Mouse (Mus musculus): ENCODE measurements around the gene 6430571L13Rik.

Gene 6430571L13Rik

GRCm38 (mm10) chr9:107340911-107341645 is 676 bp downstream of the 6430571L13Rik start:
- no peak for DNase-seq (ENCODE audit: low spot score)

- DNase-seq (ENCODE audit: low spot score) = no peak
Observed at GRCm38 (mm10) chr9:107342201-107342709, 1.9 kb downstream of the 6430571L13Rik start.

- DNase-seq (ENCODE audit: low spot score) = no peak
Observed at GRCm38 (mm10) chr9:107343146-107343943, 2.9 kb downstream of the 6430571L13Rik start.

GRCm38 (mm10) chr9:107344027-107344426 is 3.6 kb downstream of the 6430571L13Rik start:
- no peak for DNase-seq (ENCODE audit: low spot score)

- no peak for DNase-seq (ENCODE audit: low spot score)
Observed at GRCm38 (mm10) chr9:107346081-107346480, 5.7 kb downstream of the 6430571L13Rik start.

- DNase-seq (ENCODE audit: low spot score) = no peak
Observed at GRCm38 (mm10) chr9:107347586-107348183, 7.3 kb downstream of the 6430571L13Rik start.

- no peak for DNase-seq (ENCODE audit: low spot score)
Observed at GRCm38 (mm10) chr9:107349321-107349720, 8.9 kb downstream of the 6430571L13Rik start.

- DNase-seq (ENCODE audit: low spot score) = no peak
Observed at GRCm38 (mm10) chr9:107354826-107355225, 14.4 kb downstream of the 6430571L13Rik start.

- DNase-seq (ENCODE audit: low spot score) = peak; percentile 83
Observed at GRCm38 (mm10) chr9:107355870-107356765, 15.7 kb downstream of the 6430571L13Rik start.

- peak; percentile 94 for DNase-seq (ENCODE audit: low spot score)
Observed at GRCm38 (mm10) chr9:107357651-107358050, 17.2 kb downstream of the 6430571L13Rik start.

- no peak for DNase-seq (ENCODE audit: low spot score)
Observed at GRCm38 (mm10) chr9:107360989-107361388, 20.6 kb downstream of the 6430571L13Rik start.

GRCm38 (mm10) chr9:107366644-107367043 is 26.2 kb downstream of the 6430571L13Rik start:
- DNase-seq (ENCODE audit: low spot score) = peak; percentile 89

- no peak for DNase-seq (ENCODE audit: low spot score)
Observed at GRCm38 (mm10) chr9:107368302-107368701, 27.9 kb downstream of the 6430571L13Rik start.

GRCm38 (mm10) chr9:107369270-107370105 is 29.1 kb downstream of the 6430571L13Rik start:
- DNase-seq (ENCODE audit: low spot score) = no peak

GRCm38 (mm10) chr9:107370106-107370463 is 29.7 kb downstream of the 6430571L13Rik start:
- DNase-seq (ENCODE audit: low spot score) = no peak

- no peak for DNase-seq (ENCODE audit: low spot score)
Observed at GRCm38 (mm10) chr9:107372441-107372840, 32.0 kb downstream of the 6430571L13Rik start.

GRCm38 (mm10) chr9:107374623-107375022 is 34.2 kb downstream of the 6430571L13Rik start:
- peak; percentile 78 for DNase-seq (ENCODE audit: low spot score)

GRCm38 (mm10) chr9:107375451-107375850 is 35.0 kb downstream of the 6430571L13Rik start:
- no peak for DNase-seq (ENCODE audit: low spot score)

- peak; percentile 66 for DNase-seq (ENCODE audit: low spot score)
Observed at GRCm38 (mm10) chr9:107377961-107378512, 37.6 kb downstream of the 6430571L13Rik start.

- DNase-seq (ENCODE audit: low spot score) = peak; percentile 68
Observed at GRCm38 (mm10) chr9:107381723-107382122, 41.3 kb downstream of the 6430571L13Rik start.

Measured in retina, embryonic 14.5 days (tissue).